22 mouse cellular contexts compared by ENCODE assay signal in genomic region chr2:127387521-127387920, GRCm38 (mm10). TPM values are rescaled to one million over a fixed set of nuclear protein-coding genes. Genes with fewer than 3 reads are reported as not detected.
DNase-seq lines count a peak whose midpoint lies in the region; TF ChIP-seq lines count a peak whose summit lies in the region.
"Had no signal": no experiment of that assay in that cellular context is flagged by ENCODE, and none has a peak within 500 bp of the region (broad histone marks: within the 10 kb centered on the region; RNA-seq: fewer than 3 reads in every experiment).

No protein-coding gene starts in this region.

- WGBS in heart, adult 2 months = 48% methylated on average over 2 of the region's 2 CpGs
- 71% methylated on average over 2 of the region's 2 CpGs for WGBS in heart, embryonic 10.5 days

- TF ChIP-seq EP300 in heart, adult 2 months (IDR thresholded peaks at IDR 0.05; ENCODE audit: insufficient read depth, low read depth, low read length) = peak; percentile 33; the same call in 1 of the 2 replicates

- no peaks in the 10 kb centered on the region for H3K9me3 ChIP-seq in heart, embryonic 10.5 days
- H3K9me3 ChIP-seq: embryonic facial prominence, embryonic 13.5 days; forebrain, embryonic 12.5 days; intestine, embryonic 15.5 days had no signal

- H3K27me3 ChIP-seq in heart, adult 2 months (ENCODE audit: control insufficient read depth, insufficient read depth, low read length) = no peaks in the 10 kb centered on the region
- H3K27me3 ChIP-seq in heart, embryonic 10.5 days (ENCODE audit: insufficient read depth, poor library complexity, severe bottlenecking) = peaks cover 8% of the 10 kb centered on the region; the same call in 1 of the 2 replicates
- H3K27me3 ChIP-seq: embryonic facial prominence, embryonic 13.5 days; forebrain, embryonic 12.5 days; intestine, embryonic 15.5 days had no signal

- no peaks in the 10 kb centered on the region for H3K4me1 ChIP-seq in heart, adult 2 months (ENCODE audit: control insufficient read depth, insufficient read depth, low read length)
- peaks cover 15% of the 10 kb centered on the region for H3K4me1 ChIP-seq in heart, embryonic 10.5 days
- H3K4me1 ChIP-seq: embryonic facial prominence, embryonic 13.5 days; forebrain, embryonic 12.5 days had no signal

- H3K27ac ChIP-seq in heart, adult 2 months = no peak overlapping the region; the same call in 1 of the 2 replicates
- 0 out of 2 replicates have a peak overlapping the region, but pooled peaks have one; percentile 22 for H3K27ac ChIP-seq in heart, embryonic 10.5 days
- H3K27ac ChIP-seq: embryonic facial prominence, embryonic 13.5 days; forebrain, embryonic 12.5 days; hindbrain, embryonic 14.5 days; intestine, embryonic 15.5 days had no signal

- peak; percentile 25 to 50 for DNase-seq in heart, adult 2 months
- no peak for DNase-seq in heart, postnatal 25 days (ENCODE audit: low spot score)
- peak; percentile 66 for DNase-seq in kidney, postnatal 10 days
- no peak for DNase-seq in kidney, adult 18-20 months
- DNase-seq in heart, embryonic 10.5 days (ENCODE audit: low spot score) = no peak
- peak; percentile 40 to 59 for DNase-seq in heart, postnatal 10 days
- DNase-seq: adrenal gland, postnatal 14 days; cerebellum, adult 11-12 months; cerebellum, adult 9-10 months; cerebellum, postnatal 36 days; gastrocnemius, postnatal 10 days had no signal

- H3K9ac ChIP-seq in heart, adult 2 months (ENCODE audit: low read depth, low read length) = no peak overlapping the region
- H3K9ac ChIP-seq: embryonic facial prominence, embryonic 13.5 days; forebrain, embryonic 12.5 days; hindbrain, embryonic 14.5 days; intestine, embryonic 15.5 days had no signal

- no peak for TF ChIP-seq POLR2A in heart, adult 2 months (IDR thresholded peaks at IDR 0.05; ENCODE audit: insufficient read depth, low read depth, low read length)

- no peaks in the 10 kb centered on the region for H3K36me3 ChIP-seq in heart, adult 2 months (ENCODE audit: control insufficient read depth, insufficient read depth, low read length)
- no peaks in the 10 kb centered on the region for H3K36me3 ChIP-seq in heart, embryonic 10.5 days
- H3K36me3 ChIP-seq: embryonic facial prominence, embryonic 13.5 days; forebrain, embryonic 12.5 days; intestine, embryonic 15.5 days had no signal

- TF ChIP-seq CTCF in heart, adult 2 months (IDR thresholded peaks at IDR 0.05) = no peak

- no peaks in the 10 kb centered on the region for H3K79me2 ChIP-seq in heart, adult 2 months (replicated peaks; ENCODE audit: control insufficient read depth, insufficient read depth, low read length)

- no peak overlapping the region for H3K4me3 ChIP-seq in heart, adult 2 months
- no peak overlapping the region for H3K4me3 ChIP-seq in heart, embryonic 10.5 days
- H3K4me3 ChIP-seq: embryonic facial prominence, embryonic 13.5 days; forebrain, embryonic 12.5 days; intestine, embryonic 15.5 days had no signal

- intact Hi-C loops in heart, adult 2 months (cut with DNase I) = no loop called here
- intact Hi-C loops in heart, postnatal 25 days (cut with DNase I) = no loop called here
- intact Hi-C loops in heart, postnatal 10 days (cut with DNase I) = no loop called here

RNA-seq across cellular contexts. Expression of gene Adra2b, which starts 24.5 kb away (rescaled TPM):
- 1 to 10 TPM in 1 of 2 experiments, under 1 TPM in 1; 0.73 to 1.1 TPM for total RNA-seq in heart, adult 2 months (2021)
- polyA plus RNA-seq in heart, adult 2 months (2012; rRNA removed) = 1.0 and 1.6 TPM in 2 replicates
- under 1 TPM; 0.61 to 0.88 TPM for total RNA-seq in heart, postnatal 25 days (2021)
- 9.2 and 10.1 TPM in 2 replicates for polyA plus RNA-seq in heart, embryonic 10.5 days (2016; fragmentation: Nextera tagmentation; extraction: Ambion mirVana)
- total RNA-seq in heart, postnatal 10 days (2021) = 1 to 10 TPM in 1 of 2 experiments, under 1 TPM in 1; 0.84 to 1.1 TPM
- polyA plus RNA-seq: activated CD4-positive, CD25-positive, alpha-beta regulatory T cell, adult 4 months; Patski had no signal

RNA-seq across cellular contexts. Expression of gene Gpat2, which starts 37.5 kb away (rescaled TPM):
- not detected for total RNA-seq in heart, adult 2 months (2021)
- 0.06 and 0.08 TPM in 2 replicates for polyA plus RNA-seq in heart, adult 2 months (2012; rRNA removed)
- total RNA-seq in heart, postnatal 25 days (2021) = not detected
- 0.28 and 0.71 TPM in 2 replicates for polyA plus RNA-seq in heart, embryonic 10.5 days (2016; fragmentation: Nextera tagmentation; extraction: Ambion mirVana)
- not detected for total RNA-seq in heart, postnatal 10 days (2021)
- total RNA-seq: hematopoietic stem cell, adult 5-6 weeks had no signal

RNA-seq across cellular contexts. Expression of gene Astl, which starts 49.1 kb away (rescaled TPM):
- not detected for total RNA-seq in heart, adult 2 months (2021)
- not detected in 2 replicates for polyA plus RNA-seq in heart, adult 2 months (2012; rRNA removed)
- not detected for total RNA-seq in heart, postnatal 25 days (2021)
- polyA plus RNA-seq in heart, embryonic 10.5 days (2016; fragmentation: Nextera tagmentation; extraction: Ambion mirVana) = 0.08 TPM in 1 of 2 replicates, not detected in the other
- not detected for total RNA-seq in heart, postnatal 10 days (2021)
- total RNA-seq: adrenal gland, adult 18-20 months; adrenal gland, postnatal 14 days had no signal
- polyA plus RNA-seq: forebrain, embryonic 12.5 days; forebrain, embryonic 16.5 days; frontal cortex, adult 2 months; heart, embryonic 14.5 days; hindbrain, embryonic 14.5 days; intestine, embryonic 15.5 days; Patski had no signal

RNA-seq across cellular contexts. Expression of gene Dusp2, which starts 51.6 kb away (rescaled TPM):
- under 1 TPM; 0.44 to 0.45 TPM for total RNA-seq in heart, adult 2 months (2021)
- polyA plus RNA-seq in heart, adult 2 months (2012; rRNA removed) = 0.97 and 1.1 TPM in 2 replicates
- under 1 TPM; 0.31 to 0.49 TPM for total RNA-seq in heart, postnatal 25 days (2021)
- 14.1 and 15.7 TPM in 2 replicates for polyA plus RNA-seq in heart, embryonic 10.5 days (2016; fragmentation: Nextera tagmentation; extraction: Ambion mirVana)
- total RNA-seq in heart, postnatal 10 days (2021) = 1 to 10 TPM; 1.2 to 1.8 TPM

RNA-seq across cellular contexts. Expression of gene Fahd2a, which starts 56.8 kb away (rescaled TPM):
- 10 to 100 TPM; 42.5 to 44.5 TPM for total RNA-seq in heart, adult 2 months (2021)
- polyA plus RNA-seq in heart, adult 2 months (2012; rRNA removed) = 34.5 and 40.3 TPM in 2 replicates
- total RNA-seq in heart, postnatal 25 days (2021) = 10 to 100 TPM; 36.8 to 37.5 TPM
- polyA plus RNA-seq in heart, embryonic 10.5 days (2016; fragmentation: Nextera tagmentation; extraction: Ambion mirVana) = 24.5 and 27.8 TPM in 2 replicates
- 10 to 100 TPM; 25.2 to 25.3 TPM for total RNA-seq in heart, postnatal 10 days (2021)

Comparison
In these comparisons a context has a peak if more than half of its experiments do, and no peak if none do; other contexts are left out.
1. DNase-seq: peak in heart, adult 2 months (2 of 2), kidney, postnatal 10 days (single experiment) and heart, postnatal 10 days (2 of 2); none in heart, postnatal 25 days (single experiment), kidney, adult 18-20 months (single experiment) and heart, embryonic 10.5 days (single experiment).